Mouse (Mus musculus) macrophage (primary cell): ENCODE results near the gene Zpbp2. TPM values are rescaled to one million over a fixed set of nuclear protein-coding genes. Genes with fewer than 3 reads are reported as not detected.

Source experiments
- H3K27ac ChIP-seq: fragments of 350-480 bp; formaldehyde crosslinking; 2 replicates; pipeline ENCODE4 v1.9.0; 2021
- H3K36me3 ChIP-seq: fragments of 350-480 bp; formaldehyde crosslinking; 2 replicates; pipeline ENCODE4 v1.9.0; 2021; ENCODE audit errors: inconsistent target
- H3K4me3 ChIP-seq: fragments of 350-480 bp; formaldehyde crosslinking; 2 replicates; pipeline ENCODE4 v1.9.0; 2021; ENCODE audit errors: inconsistent target
- H3K79me2 ChIP-seq: fragments of 350-480 bp; formaldehyde crosslinking; 2 replicates; pipeline ENCODE4 v1.9.0; 2021; ENCODE audit errors: inconsistent target
- WGBS: methylation state at CpG from one replicate; pipeline ENCODE4 v1.1.7; 2026; ENCODE audit warnings: inconsistent platforms; ENCODE audit not compliant: missing documents; 5-methylcytosine and 5-hydroxymethylcytosine counted together
- polyA plus RNA-seq: library from polyadenylated mRNA; stranded (reverse); fragments of 250-400 nt; gene quantifications from 3 replicates; pipeline ENCODE4 v1.2.4, GENCODE M21; 2018; ENCODE audit warnings: inconsistent platforms
- total RNA-seq, 78 experiments: library from RNA; depleted of rRNA; stranded (reverse); fragments of 250-400 nt; gene quantifications; 1 replicate in 9 of 78; 2 replicates in 24 of 78; 3 replicates in 43 of 78; 4 replicates in 2 of 78; pipeline ENCODE4 v1.2.4; 2018; ENCODE audit warnings: inconsistent platforms in 56 of 78

Gene Zpbp2
- total RNA-seq (2018; cell fraction: chromatin; rRNA removed): not detected
- under 1 TPM in 1 of 26 experiments, not detected in 25; 0.14 TPM for total RNA-seq (2018; cell fraction: cytosol; rRNA removed)
- total RNA-seq (2018; cell fraction: nucleus; rRNA removed): not detected
- polyA plus RNA-seq: not detected in 3 replicates

- no peaks in the 10 kb centered on the region for H3K79me2 ChIP-seq
- H3K4me3 ChIP-seq: peak within 1 kb of the TSS; percentile 36
- H3K27ac ChIP-seq: no peak within 1 kb of the TSS
- no peaks in the 10 kb centered on the region for H3K36me3 ChIP-seq
- WGBS: under 1% methylated on average over 51 of the region's 51 CpGs
These were observed at the start of gene Zpbp2 for GRCm38 (mm10) chr11:98550975-98551828. Gene Zpbp2, plus strand, starts transcription at chr11:98551097.

DNA sequence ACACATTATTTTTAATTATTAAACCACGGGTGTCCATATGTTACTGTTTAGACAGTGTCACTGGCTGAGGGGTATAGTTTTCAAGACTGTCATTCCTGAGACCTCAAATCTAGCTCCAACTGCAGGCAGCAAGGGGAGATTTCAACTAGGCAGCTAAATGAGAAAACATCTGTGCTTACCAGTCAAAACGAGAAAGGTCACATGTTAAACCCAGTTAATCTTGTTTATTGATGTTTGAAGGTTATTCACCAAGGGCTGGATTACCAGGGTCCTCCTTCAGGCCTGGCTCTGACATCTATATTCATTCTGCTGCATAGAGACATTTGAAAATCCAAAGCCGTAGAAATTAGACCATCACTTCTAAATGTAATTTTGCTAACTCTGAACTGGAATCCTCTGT is 46.0 kb upstream of the Zpbp2 start:
- 74% methylated on average over 3 of the region's 3 CpGs for WGBS
- Histone ChIP-seq H3K79me2 (no peaks in the 10 kb centered on the region), H3K27ac (no peak overlapping the region), H3K4me3 (no peak overlapping the region), H3K36me3 (no peaks in the 10 kb centered on the region)

DNA sequence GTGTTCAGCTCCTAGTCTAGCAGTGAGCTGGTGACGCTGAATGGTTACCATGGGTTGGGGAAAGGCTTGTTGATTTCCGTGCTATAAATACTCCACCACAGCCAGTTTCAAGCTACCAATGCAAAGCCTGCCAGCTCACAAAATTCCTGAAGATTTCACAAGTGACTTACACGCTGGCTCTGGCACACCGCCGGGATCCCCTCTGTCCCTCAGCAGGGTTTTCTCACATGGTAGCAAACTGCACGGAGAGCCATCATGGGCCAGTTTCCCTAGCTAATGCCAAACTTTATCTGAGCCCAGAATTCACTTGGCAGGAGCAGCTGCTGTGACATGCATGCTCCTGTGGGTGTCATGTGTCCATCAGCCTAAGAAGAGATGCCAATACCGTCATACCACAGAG is 41.5 kb upstream of the Zpbp2 start:
- Histone ChIP-seq H3K79me2 (no peaks in the 10 kb centered on the region), H3K36me3 (no peaks in the 10 kb centered on the region), H3K27ac (no peak overlapping the region), H3K4me3 (no peak overlapping the region)
- WGBS: 83% methylated on average over 7 of the region's 7 CpGs

GRCm38 (mm10) chr11:98510125-98510524 is 40.8 kb upstream of the Zpbp2 start:
- Histone ChIP-seq H3K79me2 (no peaks in the 10 kb centered on the region), H3K27ac (no peak overlapping the region), H3K36me3 (no peaks in the 10 kb centered on the region), H3K4me3 (no peak overlapping the region)
- 40% methylated on average over 8 of the region's 8 CpGs for WGBS

GRCm38 (mm10) chr11:98512881-98513280 is 38.0 kb upstream of the Zpbp2 start:
- no peaks in the 10 kb centered on the region for H3K79me2 ChIP-seq
- H3K4me3 ChIP-seq: no peak overlapping the region
- H3K27ac ChIP-seq: no peak overlapping the region
- no peaks in the 10 kb centered on the region for H3K36me3 ChIP-seq
- 43% methylated on average over 13 of the region's 13 CpGs for WGBS

GRCm38 (mm10) chr11:98513356-98513936 is 37.5 kb upstream of the Zpbp2 start:
- H3K79me2 ChIP-seq: no peaks in the 10 kb centered on the region
- H3K36me3 ChIP-seq: no peaks in the 10 kb centered on the region
- no peak overlapping the region for H3K4me3 ChIP-seq
- 83% methylated on average over 6 of the region's 6 CpGs for WGBS
- H3K27ac ChIP-seq: no peak overlapping the region

- Histone ChIP-seq H3K4me3 (no peak overlapping the region), H3K79me2 (no peaks in the 10 kb centered on the region), H3K36me3 (no peaks in the 10 kb centered on the region), H3K27ac (no peak overlapping the region)
- 83% methylated on average over 10 of the region's 10 CpGs for WGBS
These were observed 30.4 kb upstream of the Zpbp2 start for GRCm38 (mm10) chr11:98520468-98520867.

DNA sequence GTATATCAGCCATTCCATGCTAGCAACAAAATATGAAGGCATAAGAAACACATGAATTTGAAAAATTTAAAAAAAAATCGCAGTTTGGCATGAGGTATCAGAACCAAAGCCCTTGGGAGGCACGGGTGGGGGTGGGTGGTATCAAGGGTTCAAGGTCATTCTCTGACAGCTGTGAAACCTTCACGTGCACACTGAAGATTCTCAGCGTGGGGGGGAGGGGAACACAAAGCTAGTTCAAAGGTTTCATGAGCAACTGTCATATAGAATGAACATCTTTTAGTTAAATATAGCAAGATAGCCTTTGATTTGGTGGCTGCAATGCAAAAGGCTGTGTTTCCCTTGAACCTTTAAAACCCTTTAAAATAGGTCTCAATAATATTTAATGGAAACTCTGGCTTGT is 25.8 kb upstream of the Zpbp2 start:
- no peak overlapping the region for H3K27ac ChIP-seq
- H3K79me2 ChIP-seq: no peaks in the 10 kb centered on the region
- WGBS: 56% methylated on average over 4 of the region's 4 CpGs
- H3K36me3 ChIP-seq: no peaks in the 10 kb centered on the region
- H3K4me3 ChIP-seq: no peak overlapping the region

DNA sequence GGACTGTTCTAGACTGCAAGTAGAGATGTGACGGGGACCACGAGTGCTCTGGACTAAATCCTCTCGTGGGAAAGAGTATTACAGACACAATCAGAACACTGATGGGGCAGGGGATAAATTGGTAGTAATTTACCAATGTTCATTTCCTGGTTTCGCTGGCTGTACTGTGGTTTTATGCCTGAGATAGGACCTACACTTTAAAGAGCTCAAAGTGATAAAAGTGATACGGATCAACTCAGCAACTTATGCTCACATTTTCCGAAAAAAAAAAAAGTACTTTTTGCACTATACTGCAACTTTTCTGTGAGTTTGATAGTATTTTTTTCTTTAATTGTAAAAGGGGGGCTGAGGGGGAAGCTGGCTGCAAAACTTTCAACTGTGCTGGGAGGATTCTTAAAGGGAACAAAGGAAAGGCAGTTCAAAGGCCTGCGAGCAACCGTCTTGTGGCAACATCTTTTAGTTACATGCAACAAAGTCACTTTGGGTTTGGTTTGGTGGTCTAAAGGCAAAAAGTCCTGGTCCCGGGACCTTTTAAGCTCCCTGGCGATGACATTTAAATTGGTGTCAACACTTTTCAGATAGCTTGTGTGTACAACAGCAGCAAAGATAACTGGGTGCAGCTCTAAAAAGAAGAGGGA is 24.0 kb upstream of the Zpbp2 start:
- H3K36me3 ChIP-seq: no peaks in the 10 kb centered on the region
- whole genome bisulfite sequencing: 84% methylated on average over 10 of the region's 10 CpGs
- no peaks in the 10 kb centered on the region for H3K79me2 ChIP-seq
- no peak overlapping the region for H3K27ac ChIP-seq
- H3K4me3 ChIP-seq: no peak overlapping the region

GRCm38 (mm10) chr11:98537480-98538034 is 13.3 kb upstream of the Zpbp2 start:
- H3K27ac ChIP-seq: no peak overlapping the region
- H3K36me3 ChIP-seq: no peaks in the 10 kb centered on the region
- H3K79me2 ChIP-seq: no peaks in the 10 kb centered on the region
- no peak overlapping the region for H3K4me3 ChIP-seq

GRCm38 (mm10) chr11:98540319-98540718 is 10.6 kb upstream of the Zpbp2 start:
- 78% methylated on average over 5 of the region's 5 CpGs for WGBS
- Histone ChIP-seq H3K79me2 (no peaks in the 10 kb centered on the region), H3K36me3 (no peaks in the 10 kb centered on the region), H3K27ac (no peak overlapping the region), H3K4me3 (no peak overlapping the region)

- no peaks in the 10 kb centered on the region for H3K79me2 ChIP-seq
- no peak overlapping the region for H3K4me3 ChIP-seq
- WGBS: 79% methylated on average over 8 of the region's 8 CpGs
- no peaks in the 10 kb centered on the region for H3K36me3 ChIP-seq
- no peak overlapping the region for H3K27ac ChIP-seq
These were observed 8.3 kb upstream of the Zpbp2 start for GRCm38 (mm10) chr11:98542553-98542952.

DNA sequence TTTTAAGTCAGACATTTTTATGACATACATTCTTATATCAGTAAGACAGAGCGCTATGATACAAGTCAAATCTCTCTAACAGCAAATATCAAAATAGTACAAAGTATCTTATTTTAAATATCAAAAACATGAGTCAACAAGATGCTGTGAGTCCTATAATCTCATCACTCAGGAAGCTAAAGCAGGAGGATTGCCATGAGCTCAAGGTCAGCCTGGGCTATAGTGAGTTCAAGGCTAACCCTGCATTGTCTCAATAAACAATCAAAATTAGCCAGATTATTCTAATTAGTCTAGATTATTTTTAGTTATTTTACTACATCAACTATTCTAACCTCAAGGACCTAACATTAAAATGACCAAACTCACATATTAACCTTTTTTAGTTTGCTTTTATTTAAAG is 7.5 kb upstream of the Zpbp2 start:
- Histone ChIP-seq H3K27ac (no peak overlapping the region), H3K79me2 (no peaks in the 10 kb centered on the region), H3K36me3 (no peaks in the 10 kb centered on the region), H3K4me3 (no peak overlapping the region)
- 100% methylated on average over 1 of the region's 1 CpGs for WGBS

GRCm38 (mm10) chr11:98544890-98545677 is 5.8 kb upstream of the Zpbp2 start:
- 9% methylated on average over 16 of the region's 16 CpGs for WGBS
- H3K36me3 ChIP-seq: no peaks in the 10 kb centered on the region
- no peak overlapping the region for H3K4me3 ChIP-seq
- H3K79me2 ChIP-seq: no peaks in the 10 kb centered on the region
- H3K27ac ChIP-seq: no peak overlapping the region
